Mouse (Mus musculus): Measurements from ENCODE around the gene Grin2b.

GRCm38 (mm10) chr6:135734227-135734732 lies 439.0 kb downstream of the Grin2b start:
- TF ChIP-seq POLR2A (IDR thresholded peaks at IDR 0.05; ENCODE audit: low read depth, low read length) (no peak), CTCF (IDR thresholded peaks at IDR 0.05; ENCODE audit: borderline replicate concordance, insufficient read depth, low read length) (no peak)
